Mouse (Mus musculus) embryonic facial prominence, embryonic 15.5 days (tissue): ENCODE results near the gene Gatd1. TPM values are rescaled to one million over a fixed set of nuclear protein-coding genes. Genes with fewer than 3 reads are reported as not detected.
A peak's percentile ranks its signal among the peaks of the same experiment; 100 is the strongest.

ENCODE experiments used
- ATAC-seq: fragments of 200-750 bp; cut with Nextera tagmentation; 2 replicates; pipeline ENCODE4 v1.8.0; 2017; ENCODE audit warnings: low read depth, moderate TSS enrichment; ENCODE audit not compliant: insufficient number of reproducible peaks, low FRiP score, low TSS enrichment
- H3K27ac ChIP-seq: fragments of 300-500 bp; sonication (generic); replicated peaks from 2 replicates; pipeline ENCODE4 v1.5.1; 2015; ENCODE audit warnings: mild to moderate bottlenecking, inconsistent platforms
- H3K27me3 ChIP-seq: fragments of 300-500 bp; sonication (generic); 2 replicates; pipeline ENCODE4 v1.6.1; 2015; ENCODE audit warnings: inconsistent platforms
- H3K36me3 ChIP-seq: fragments of 300-500 bp; sonication (generic); 2 replicates; pipeline ENCODE4 v1.6.1; 2015; ENCODE audit warnings: mild to moderate bottlenecking, inconsistent platforms
- H3K4me1 ChIP-seq: fragments of 300-500 bp; sonication (generic); 2 replicates; pipeline ENCODE4 v1.6.1; 2015; ENCODE audit warnings: inconsistent platforms
- H3K4me2 ChIP-seq: fragments of 300-500 bp; sonication (generic); replicated peaks from 2 replicates; pipeline ENCODE4 v1.6.1; 2015; ENCODE audit warnings: mild to moderate bottlenecking, inconsistent platforms
- H3K4me3 ChIP-seq: fragments of 300-500 bp; sonication (generic); replicated peaks from 2 replicates; pipeline ENCODE4 v1.5.1; 2015; ENCODE audit warnings: mild to moderate bottlenecking, inconsistent platforms
- H3K9ac ChIP-seq: fragments of 300-500 bp; sonication (generic); 2 replicates; pipeline ENCODE4 v1.6.1; 2015; ENCODE audit warnings: inconsistent platforms
- H3K9me3 ChIP-seq: fragments of 300-500 bp; sonication (generic); replicated peaks from 2 replicates; pipeline ENCODE4 v1.6.1; 2016; ENCODE audit warnings: inconsistent platforms
- WGBS: fragments of 180-500 bp; shearing (Covaris S2); methylation state at CpG from one replicate; pipeline ENCODE4 v1.1.7; 2015; 5-methylcytosine and 5-hydroxymethylcytosine counted together
- polyA plus RNA-seq: library from polyadenylated mRNA; unstranded; fragments of >200 nt; fragmentation: Nextera tagmentation; extraction: Ambion mirVana; gene quantifications from 2 replicates; pipeline ENCODE4 v1.2.1, GENCODE M21; 2015

The Gatd1 gene
- polyA plus RNA-seq, 1 experiment from 2014 or later, result 67.6 TPM

DNA sequence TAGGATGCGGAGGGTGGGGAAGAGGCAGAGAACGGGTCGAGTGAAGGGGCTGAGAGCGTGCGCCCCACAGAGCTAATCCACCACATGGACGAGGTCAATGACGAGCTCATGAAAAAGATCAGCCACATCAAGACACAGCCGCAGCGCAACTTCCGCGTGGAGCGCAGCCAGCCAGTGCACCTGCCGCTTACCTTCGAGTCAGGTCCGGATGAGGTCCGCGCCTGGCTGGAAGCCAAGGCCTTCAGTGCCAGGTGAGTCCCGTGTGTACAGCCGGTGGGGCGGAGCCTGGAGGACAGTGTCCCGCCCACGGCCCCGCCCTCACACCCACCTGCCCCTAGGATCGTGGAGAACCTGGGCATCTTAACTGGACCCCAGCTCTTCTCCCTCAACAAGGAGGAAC lies 52.4 kb downstream of the Gatd1 start:
- no peaks in the 10 kb centered on the region for H3K36me3 ChIP-seq
- H3K4me2 ChIP-seq, result no peak overlapping the region
- H3K27ac ChIP-seq, result no peak overlapping the region
- H3K4me1 ChIP-seq, result 0 out of 2 replicates have a peak, but pooled peaks cover 8% of the 10 kb centered on the region
- H3K9me3 ChIP-seq, result no peaks in the 10 kb centered on the region
- H3K4me3 ChIP-seq, result no peak overlapping the region
- 15% methylated on average over 24 of the region's 24 CpGs for WGBS
- no peak overlapping the region for H3K9ac ChIP-seq
- peak; percentile 56; the same call in 1 of the 2 replicates for ATAC-seq
- H3K27me3 ChIP-seq, result peaks cover 25% of the 10 kb centered on the region

Other genes with a start within 250 kb of the Gatd1 start
- gene Rnh1, start 241.3 kb downstream of the Gatd1 start, polyA plus RNA-seq, result 210 and 216 TPM in 2 replicates
- gene Hras, start 220.1 kb downstream of the Gatd1 start, polyA plus RNA-seq, result 180 and 183 TPM in 2 replicates
- 11.2 and 14.7 TPM in 2 replicates for gene Lrrc56, start 220.0 kb downstream of the Gatd1 start, polyA plus RNA-seq
- 2.3 and 3.6 TPM in 2 replicates for gene Lmntd2, start 200.1 kb downstream of the Gatd1 start, polyA plus RNA-seq
- gene Rassf7, start 198.3 kb downstream of the Gatd1 start, polyA plus RNA-seq, result 55.3 and 56.3 TPM in 2 replicates
- 68.7 and 73.2 TPM in 2 replicates for gene Phrf1, start 185.4 kb downstream of the Gatd1 start, polyA plus RNA-seq
- gene Irf7, start 147.7 kb downstream of the Gatd1 start, polyA plus RNA-seq, result 4.1 and 5.1 TPM in 2 replicates
- 0.19 TPM in 1 of 2 replicates, not detected in the other for gene Cdhr5, start 137.3 kb downstream of the Gatd1 start, polyA plus RNA-seq
- 5.3 TPM in 2 replicates for gene Sct, start 135.0 kb downstream of the Gatd1 start, polyA plus RNA-seq
- 0.76 and 1.1 TPM in 2 replicates for gene Drd4, start 122.1 kb downstream of the Gatd1 start, polyA plus RNA-seq
- gene Deaf1, start 86.4 kb downstream of the Gatd1 start, polyA plus RNA-seq, result 73.5 and 82.0 TPM in 2 replicates
- gene Tmem80, start 86.4 kb downstream of the Gatd1 start, polyA plus RNA-seq, result 42.2 and 47.4 TPM in 2 replicates
- 36.1 and 40.5 TPM in 2 replicates for gene Eps8l2, start 75.3 kb downstream of the Gatd1 start, polyA plus RNA-seq
- 278 and 280 TPM in 2 replicates for gene Taldo1, start 21.9 kb downstream of the Gatd1 start, polyA plus RNA-seq
- 3.1 and 5.3 TPM in 2 replicates for gene Cend1, start 15.4 kb upstream of the Gatd1 start, polyA plus RNA-seq
- 29.3 and 30.9 TPM in 2 replicates for gene Slc25a22, start 23.8 kb upstream of the Gatd1 start, polyA plus RNA-seq
- gene Pidd1, start 29.9 kb upstream of the Gatd1 start, polyA plus RNA-seq, result 13.5 and 14.7 TPM in 2 replicates
- gene Rplp2, start 33.2 kb upstream of the Gatd1 start, polyA plus RNA-seq, result 1,341 and 1,344 TPM in 2 replicates
- gene Pnpla2, start 41.1 kb upstream of the Gatd1 start, polyA plus RNA-seq, result 22.2 and 27.9 TPM in 2 replicates
- gene Cracr2b, start 47.0 kb upstream of the Gatd1 start, polyA plus RNA-seq, result 21.6 and 26.9 TPM in 2 replicates
- 23.9 and 26.5 TPM in 2 replicates for gene Cd151, start 53.3 kb upstream of the Gatd1 start, polyA plus RNA-seq
- 63.9 and 66.4 TPM in 2 replicates for gene Polr2l, start 61.0 kb upstream of the Gatd1 start, polyA plus RNA-seq
- 60.8 and 67.9 TPM in 2 replicates for gene Tspan4, start 61.1 kb upstream of the Gatd1 start, polyA plus RNA-seq
- 43.9 and 47.3 TPM in 2 replicates for gene Chid1, start 125.7 kb upstream of the Gatd1 start, polyA plus RNA-seq
- 77.0 and 81.9 TPM in 2 replicates for gene Ap2a2, start 148.0 kb upstream of the Gatd1 start, polyA plus RNA-seq
- 0.21 and 0.22 TPM in 2 replicates for gene Muc6, start 241.2 kb upstream of the Gatd1 start, polyA plus RNA-seq